Mouse (Mus musculus): ENCODE data around the gene Gtf2a1. TPM values are rescaled to one million over a fixed set of nuclear protein-coding genes. Genes with fewer than 3 reads are reported as not detected.

The Gtf2a1 gene
- polyA plus RNA-seq (2015; fragmentation: Nextera tagmentation; extraction: Ambion mirVana): 17.3 and 19.2 TPM in 2 replicates

DNA sequence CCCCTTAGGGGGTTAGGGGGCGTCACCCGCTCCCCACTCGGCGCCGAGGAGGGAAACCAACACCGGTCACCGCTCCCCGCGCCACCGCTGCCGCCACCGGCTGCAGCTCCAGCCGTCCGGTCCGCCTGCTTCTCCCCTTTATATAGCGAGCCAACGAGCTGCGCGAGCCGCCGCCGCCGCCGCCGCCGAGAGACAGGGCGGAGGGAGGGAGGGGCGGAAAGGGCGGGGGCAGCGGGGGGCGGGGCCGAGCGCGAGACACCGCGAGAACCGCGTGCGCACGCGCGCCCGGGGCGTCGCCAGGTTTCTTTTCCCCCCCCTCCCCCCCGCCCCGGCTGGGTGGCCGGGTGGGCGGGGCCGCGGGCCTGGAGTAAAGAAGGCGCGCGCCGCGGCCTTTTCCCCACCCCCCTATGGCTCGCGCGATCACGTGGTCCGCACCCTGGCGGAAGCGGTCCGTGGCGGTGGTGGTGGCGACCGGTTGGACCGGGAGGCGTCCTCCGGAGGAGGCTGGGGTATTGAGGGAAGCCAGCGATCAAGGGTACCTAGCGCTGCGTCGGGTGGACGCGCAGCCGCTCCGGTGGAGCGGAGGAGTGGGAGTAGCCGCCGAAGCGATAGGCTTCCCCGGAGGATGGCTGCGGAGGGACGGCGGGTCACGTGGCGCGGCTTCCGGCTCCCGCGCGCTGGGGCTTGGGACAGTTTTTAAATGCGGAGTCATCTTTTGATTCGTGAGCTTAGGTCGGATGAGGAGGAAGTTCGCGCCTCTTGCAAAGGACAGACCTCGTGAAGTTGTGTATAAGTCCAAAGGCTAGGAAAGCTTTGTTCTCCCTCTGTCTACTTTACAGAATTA lies at the start of gene Gtf2a1:
Gene Gtf2a1 (minus strand): TSS at position 641 of the 844 bp plus-strand sequence.
- Histone ChIP-seq H3K9ac (ENCODE audit: low read depth, low read length) (peak within 1 kb of the TSS; percentile 98), H3K27ac (ENCODE audit: low read length) (peak within 1 kb of the TSS; percentile 99), H3K27me3 (ENCODE audit: control insufficient read depth, insufficient read depth, low read depth, low read length) (no peaks in the 10 kb centered on the region), H3K4me3 (ENCODE audit: low read depth, low read length) (peak within 1 kb of the TSS; percentile 92), H3K4me1 (ENCODE audit: control insufficient read depth, low read depth, low read length) (peaks cover 19% of the 10 kb centered on the region), H3K4me2 (ENCODE audit: low read depth, low read length) (peak within 1 kb of the TSS; percentile 95), H3K9me3 (replicated peaks; ENCODE audit: control insufficient read depth, low read length) (no peaks in the 10 kb centered on the region), H3K36me3 (ENCODE audit: control insufficient read depth, insufficient read depth) (peaks cover 7% of the 10 kb centered on the region)
- peak; percentile 84 for ATAC-seq (ENCODE audit: low read depth)
- under 1% methylated on average over 70 of the region's 99 CpGs for WGBS (ENCODE audit: insufficient replicate concordance)

DNA sequence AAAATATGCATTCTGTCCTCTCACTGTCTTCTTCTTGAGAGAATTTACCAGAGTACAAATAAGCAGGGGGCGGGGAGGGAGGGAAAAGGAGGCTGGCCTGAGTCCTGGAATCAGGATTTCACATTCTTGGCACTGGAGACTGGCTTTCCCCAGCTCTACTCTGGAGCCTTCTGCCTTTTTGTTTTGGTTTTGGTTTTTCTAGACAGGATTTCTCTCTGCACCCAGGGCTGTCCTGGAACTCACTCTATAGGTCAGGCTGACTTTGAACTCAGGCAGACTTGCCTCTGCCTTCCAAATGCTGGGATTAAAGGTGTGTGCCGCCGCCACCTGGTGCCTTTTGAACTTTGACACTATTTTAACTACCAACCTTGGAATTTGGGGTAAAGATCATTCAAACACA lies 48.1 kb upstream of the Gtf2a1 start:
- Histone ChIP-seq H3K4me1 (ENCODE audit: control insufficient read depth, low read depth, low read length) (peaks cover 3% of the 10 kb centered on the region; the same call in 1 of the 2 replicates), H3K27me3 (ENCODE audit: control insufficient read depth, insufficient read depth, low read depth, low read length) (no peaks in the 10 kb centered on the region), H3K4me3 (ENCODE audit: low read depth, low read length) (no peak overlapping the region), H3K36me3 (ENCODE audit: control insufficient read depth, insufficient read depth) (no peaks in the 10 kb centered on the region), H3K9ac (ENCODE audit: low read depth, low read length) (no peak overlapping the region), H3K9me3 (replicated peaks; ENCODE audit: control insufficient read depth, low read length) (no peaks in the 10 kb centered on the region), H3K4me2 (ENCODE audit: low read depth, low read length) (no peak overlapping the region), H3K27ac (ENCODE audit: low read length) (no peak overlapping the region)
- no peak for ATAC-seq (ENCODE audit: low read depth)
- 76% methylated on average over 3 of the region's 3 CpGs for whole genome bisulfite sequencing (ENCODE audit: insufficient replicate concordance)

GRCm38 (mm10) chr12:91637136-91637909 lies 47.0 kb upstream of the Gtf2a1 start:
- Histone ChIP-seq H3K36me3 (ENCODE audit: control insufficient read depth, insufficient read depth) (no peaks in the 10 kb centered on the region), H3K4me3 (ENCODE audit: low read depth, low read length) (no peak overlapping the region), H3K27ac (ENCODE audit: low read length) (no peak overlapping the region), H3K4me2 (ENCODE audit: low read depth, low read length) (no peak overlapping the region; the same call in 1 of the 2 replicates), H3K9ac (ENCODE audit: low read depth, low read length) (no peak overlapping the region), H3K27me3 (ENCODE audit: control insufficient read depth, insufficient read depth, low read depth, low read length) (no peaks in the 10 kb centered on the region), H3K4me1 (ENCODE audit: control insufficient read depth, low read depth, low read length) (peaks cover 3% of the 10 kb centered on the region; the same call in 1 of the 2 replicates), H3K9me3 (replicated peaks; ENCODE audit: control insufficient read depth, low read length) (no peaks in the 10 kb centered on the region)
- ATAC-seq (ENCODE audit: low read depth): 0 out of 2 replicates have a peak, but pooled peaks have one; percentile 45
- 61% methylated on average over 12 of the region's 12 CpGs for WGBS (ENCODE audit: insufficient replicate concordance)

- Histone ChIP-seq H3K4me1 (ENCODE audit: control insufficient read depth, low read depth, low read length) (no peaks in the 10 kb centered on the region), H3K9me3 (replicated peaks; ENCODE audit: control insufficient read depth, low read length) (no peaks in the 10 kb centered on the region), H3K36me3 (ENCODE audit: control insufficient read depth, insufficient read depth) (no peaks in the 10 kb centered on the region), H3K4me2 (ENCODE audit: low read depth, low read length) (no peak overlapping the region), H3K4me3 (ENCODE audit: low read depth, low read length) (no peak overlapping the region), H3K9ac (ENCODE audit: low read depth, low read length) (no peak overlapping the region), H3K27ac (ENCODE audit: low read length) (no peak overlapping the region), H3K27me3 (ENCODE audit: control insufficient read depth, insufficient read depth, low read depth, low read length) (no peaks in the 10 kb centered on the region)
- 57% methylated on average over 5 of the region's 5 CpGs for WGBS (ENCODE audit: insufficient replicate concordance)
- no peak for ATAC-seq (ENCODE audit: low read depth)
Measured at GRCm38 (mm10) chr12:91626482-91626881, 36.2 kb upstream of the Gtf2a1 start.

- Histone ChIP-seq H3K27ac (ENCODE audit: low read length) (no peak overlapping the region), H3K4me3 (ENCODE audit: low read depth, low read length) (no peak overlapping the region), H3K9ac (ENCODE audit: low read depth, low read length) (no peak overlapping the region), H3K9me3 (replicated peaks; ENCODE audit: control insufficient read depth, low read length) (no peaks in the 10 kb centered on the region), H3K27me3 (ENCODE audit: control insufficient read depth, insufficient read depth, low read depth, low read length) (no peaks in the 10 kb centered on the region), H3K4me2 (ENCODE audit: low read depth, low read length) (no peak overlapping the region), H3K36me3 (ENCODE audit: control insufficient read depth, insufficient read depth) (no peaks in the 10 kb centered on the region), H3K4me1 (ENCODE audit: control insufficient read depth, low read depth, low read length) (no peaks in the 10 kb centered on the region)
- ATAC-seq (ENCODE audit: low read depth): no peak
- 52% methylated on average over 1 of the region's 1 CpGs for WGBS (ENCODE audit: insufficient replicate concordance)
Measured at GRCm38 (mm10) chr12:91625013-91625412, 34.7 kb upstream of the Gtf2a1 start.

DNA sequence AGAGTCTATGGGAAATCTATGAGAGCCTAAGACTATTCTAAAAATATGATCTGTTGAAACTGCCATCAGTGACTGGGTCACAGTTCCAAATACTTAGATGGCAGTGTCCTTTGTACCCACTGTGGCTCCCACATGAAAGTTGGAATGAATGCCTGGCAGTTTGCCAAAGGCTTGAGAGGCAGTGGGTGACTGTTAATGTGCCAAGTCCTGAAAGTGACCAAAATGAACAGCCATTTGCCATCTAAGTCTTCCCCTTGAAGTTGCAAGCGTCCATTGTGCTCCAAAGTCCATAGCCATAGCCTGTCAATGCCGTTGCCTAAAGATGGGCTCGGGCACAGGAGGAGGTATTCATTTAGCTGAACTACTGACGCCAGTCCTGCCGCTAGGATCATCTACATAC lies 19.1 kb upstream of the Gtf2a1 start:
- no peaks in the 10 kb centered on the region for H3K36me3 ChIP-seq (ENCODE audit: control insufficient read depth, insufficient read depth)
- H3K27me3 ChIP-seq (ENCODE audit: control insufficient read depth, insufficient read depth, low read depth, low read length): no peaks in the 10 kb centered on the region
- no peak overlapping the region for H3K27ac ChIP-seq (ENCODE audit: low read length)
- H3K9me3 ChIP-seq (replicated peaks; ENCODE audit: control insufficient read depth, low read length): no peaks in the 10 kb centered on the region
- H3K9ac ChIP-seq (ENCODE audit: low read depth, low read length): no peak overlapping the region
- WGBS (ENCODE audit: insufficient replicate concordance): 73% methylated on average over 5 of the region's 5 CpGs
- no peak for ATAC-seq (ENCODE audit: low read depth)
- H3K4me3 ChIP-seq (ENCODE audit: low read depth, low read length): no peak overlapping the region
- no peaks in the 10 kb centered on the region for H3K4me1 ChIP-seq (ENCODE audit: control insufficient read depth, low read depth, low read length)
- H3K4me2 ChIP-seq (ENCODE audit: low read depth, low read length): no peak overlapping the region

DNA sequence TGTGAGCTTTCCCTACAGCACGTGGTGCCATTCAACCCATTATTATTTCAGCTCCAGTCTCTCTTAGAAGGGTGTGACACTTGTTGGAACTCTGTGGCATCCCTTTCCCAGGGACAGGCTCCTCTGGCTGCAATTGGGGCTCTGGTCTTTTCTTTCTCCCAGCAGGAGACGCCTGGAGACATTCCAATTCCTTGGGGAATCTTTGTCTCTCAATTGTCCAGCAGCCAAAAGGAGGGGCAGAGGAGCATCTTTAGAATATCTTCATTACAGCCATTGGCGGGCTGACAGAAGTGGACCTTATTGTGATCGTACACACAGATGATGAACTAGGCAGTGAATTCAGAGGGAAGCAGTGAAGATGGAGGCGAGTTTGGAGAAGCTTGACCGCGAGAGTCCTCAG lies 17.4 kb upstream of the Gtf2a1 start:
- Histone ChIP-seq H3K27ac (ENCODE audit: low read length) (no peak overlapping the region), H3K36me3 (ENCODE audit: control insufficient read depth, insufficient read depth) (no peaks in the 10 kb centered on the region), H3K4me2 (ENCODE audit: low read depth, low read length) (no peak overlapping the region), H3K9me3 (replicated peaks; ENCODE audit: control insufficient read depth, low read length) (no peaks in the 10 kb centered on the region), H3K4me3 (ENCODE audit: low read depth, low read length) (no peak overlapping the region), H3K4me1 (ENCODE audit: control insufficient read depth, low read depth, low read length) (no peaks in the 10 kb centered on the region), H3K27me3 (ENCODE audit: control insufficient read depth, insufficient read depth, low read depth, low read length) (no peaks in the 10 kb centered on the region), H3K9ac (ENCODE audit: low read depth, low read length) (no peak overlapping the region)
- 60% methylated on average over 7 of the region's 7 CpGs for WGBS (ENCODE audit: insufficient replicate concordance)
- ATAC-seq (ENCODE audit: low read depth): no peak

DNA sequence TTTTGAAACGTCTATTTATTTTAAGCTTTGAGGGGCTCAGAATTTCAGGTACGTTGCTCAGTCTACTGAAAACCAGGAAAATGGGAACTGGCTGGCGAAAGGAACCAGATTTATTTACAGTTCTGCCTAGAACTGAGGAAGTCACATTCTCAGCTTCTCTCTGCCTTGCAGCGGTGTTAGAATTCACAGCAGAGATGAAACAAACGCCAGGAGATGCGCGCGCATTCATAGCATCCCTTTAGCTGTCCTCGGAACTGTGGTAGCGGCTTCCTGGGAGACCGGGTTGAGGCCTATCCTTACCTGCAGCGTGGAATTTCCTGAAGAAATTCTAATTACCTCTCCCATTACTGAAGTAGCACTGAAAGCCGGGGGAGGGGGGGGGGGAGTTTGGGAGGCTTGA lies 16.4 kb upstream of the Gtf2a1 start:
- Histone ChIP-seq H3K4me3 (ENCODE audit: low read depth, low read length) (no peak overlapping the region), H3K4me1 (ENCODE audit: control insufficient read depth, low read depth, low read length) (no peaks in the 10 kb centered on the region), H3K4me2 (ENCODE audit: low read depth, low read length) (no peak overlapping the region), H3K9me3 (replicated peaks; ENCODE audit: control insufficient read depth, low read length) (no peaks in the 10 kb centered on the region), H3K27ac (ENCODE audit: low read length) (no peak overlapping the region), H3K36me3 (ENCODE audit: control insufficient read depth, insufficient read depth) (no peaks in the 10 kb centered on the region), H3K9ac (ENCODE audit: low read depth, low read length) (no peak overlapping the region), H3K27me3 (ENCODE audit: control insufficient read depth, insufficient read depth, low read depth, low read length) (no peaks in the 10 kb centered on the region)
- ATAC-seq (ENCODE audit: low read depth): no peak
- 72% methylated on average over 13 of the region's 13 CpGs for WGBS (ENCODE audit: insufficient replicate concordance)

GRCm38 (mm10) chr12:91604600-91604999 lies 14.3 kb upstream of the Gtf2a1 start:
- Histone ChIP-seq H3K4me2 (ENCODE audit: low read depth, low read length) (no peak overlapping the region), H3K9ac (ENCODE audit: low read depth, low read length) (no peak overlapping the region), H3K36me3 (ENCODE audit: control insufficient read depth, insufficient read depth) (no peaks in the 10 kb centered on the region), H3K27me3 (ENCODE audit: control insufficient read depth, insufficient read depth, low read depth, low read length) (no peaks in the 10 kb centered on the region), H3K27ac (ENCODE audit: low read length) (no peak overlapping the region), H3K4me3 (ENCODE audit: low read depth, low read length) (no peak overlapping the region), H3K9me3 (replicated peaks; ENCODE audit: control insufficient read depth, low read length) (no peaks in the 10 kb centered on the region), H3K4me1 (ENCODE audit: control insufficient read depth, low read depth, low read length) (no peaks in the 10 kb centered on the region)
- no peak for ATAC-seq (ENCODE audit: low read depth)
- WGBS (ENCODE audit: insufficient replicate concordance): 45% methylated on average over 6 of the region's 6 CpGs
